Mouse (Mus musculus): ENCODE results near the gene Kcna5.
A peak's percentile ranks its signal among the peaks of the same experiment; 100 is the strongest.

Kcna5 gene

DNA sequence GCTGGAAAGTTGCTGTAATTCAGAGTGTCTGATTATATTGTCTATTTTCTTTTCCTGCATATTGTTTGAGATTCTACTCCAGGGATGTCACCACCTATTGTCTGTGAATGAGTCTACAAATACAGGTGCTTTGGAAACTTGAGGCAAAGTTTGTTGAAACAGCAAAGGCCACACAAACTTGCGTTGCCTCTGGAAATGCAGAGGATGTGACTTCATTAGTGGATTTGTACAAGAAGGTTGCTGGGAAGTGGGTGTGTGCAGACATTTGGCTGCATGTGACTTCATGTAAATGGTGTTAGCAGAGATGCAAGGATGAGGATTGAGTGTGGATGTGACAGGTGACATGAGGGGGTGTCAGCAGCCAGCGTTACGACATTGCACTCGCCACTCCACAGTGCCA, 1.7 kb upstream of the Kcna5 start:
- DNase-seq (ENCODE audit: low spot score in 2 of 2) = no peak

GRCm38 (mm10) chr6:126535911-126536270, 679 bp upstream of the Kcna5 start:
- DNase-seq (ENCODE audit: low spot score in 2 of 2) = no peak

DNA sequence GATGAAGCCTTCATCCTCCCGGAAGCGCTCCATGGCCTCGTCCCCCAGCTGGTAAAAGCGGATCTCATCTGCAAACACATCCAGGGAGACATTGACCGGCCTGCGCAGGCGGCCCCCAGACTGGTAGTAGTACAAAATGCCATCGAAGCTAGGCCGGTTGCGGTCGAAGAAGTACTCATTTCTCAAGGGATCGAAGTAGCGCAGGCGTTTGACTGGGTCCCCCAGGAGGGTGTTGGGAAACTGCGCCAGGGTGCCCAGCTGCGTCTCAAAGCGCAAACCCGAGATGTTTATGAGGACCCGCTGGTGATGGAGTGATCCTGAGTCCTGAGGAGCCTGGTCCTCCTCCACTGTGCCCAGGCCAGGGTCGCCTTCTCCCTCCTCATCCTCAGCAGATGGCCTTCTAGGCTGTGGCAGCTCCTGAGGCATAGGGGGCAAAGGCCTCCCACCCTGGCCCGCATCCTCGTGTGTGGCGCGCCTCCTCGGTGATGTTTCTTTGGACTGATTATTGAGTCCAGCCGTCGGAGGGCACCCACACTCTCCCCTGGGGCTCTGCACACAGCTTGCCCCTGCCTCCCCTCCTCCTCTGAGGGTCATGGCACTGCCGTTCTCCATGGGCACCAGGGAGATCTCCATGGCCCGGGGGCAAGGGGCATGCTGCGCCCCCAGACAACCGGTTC, 543 bp downstream of the Kcna5 start:
- DNase-seq (ENCODE audit: low spot score in 2 of 2) = no peak

GRCm38 (mm10) chr6:126531306-126531705, 3.9 kb downstream of the Kcna5 start:
- DNase-seq (ENCODE audit: low spot score in 2 of 2) = no peak

DNA sequence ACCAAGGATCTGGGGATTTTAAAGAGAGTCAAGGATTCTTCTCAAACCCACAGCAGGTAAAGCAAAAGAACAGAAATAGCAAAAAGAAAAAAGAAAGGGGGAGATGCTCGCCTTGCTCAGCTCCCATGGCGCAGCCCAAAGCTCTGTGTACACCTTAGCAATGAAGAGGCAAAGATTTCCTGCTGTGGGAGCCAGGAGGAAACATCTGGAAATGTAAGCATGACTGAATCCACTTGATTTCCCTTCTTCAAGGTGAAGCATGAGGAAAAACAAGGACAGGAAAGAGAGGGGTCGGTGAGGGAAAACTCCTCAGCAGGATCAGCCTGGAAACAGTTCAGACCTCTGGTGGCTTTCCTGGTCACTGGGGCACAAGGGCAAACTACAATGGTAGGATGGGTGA, 5.2 kb downstream of the Kcna5 start:
- no peak for DNase-seq (ENCODE audit: low spot score in 2 of 2)

- no peak for DNase-seq (ENCODE audit: low spot score in 2 of 2)
These were observed 20.5 kb downstream of the Kcna5 start for GRCm38 (mm10) chr6:126514720-126515119.

DNA sequence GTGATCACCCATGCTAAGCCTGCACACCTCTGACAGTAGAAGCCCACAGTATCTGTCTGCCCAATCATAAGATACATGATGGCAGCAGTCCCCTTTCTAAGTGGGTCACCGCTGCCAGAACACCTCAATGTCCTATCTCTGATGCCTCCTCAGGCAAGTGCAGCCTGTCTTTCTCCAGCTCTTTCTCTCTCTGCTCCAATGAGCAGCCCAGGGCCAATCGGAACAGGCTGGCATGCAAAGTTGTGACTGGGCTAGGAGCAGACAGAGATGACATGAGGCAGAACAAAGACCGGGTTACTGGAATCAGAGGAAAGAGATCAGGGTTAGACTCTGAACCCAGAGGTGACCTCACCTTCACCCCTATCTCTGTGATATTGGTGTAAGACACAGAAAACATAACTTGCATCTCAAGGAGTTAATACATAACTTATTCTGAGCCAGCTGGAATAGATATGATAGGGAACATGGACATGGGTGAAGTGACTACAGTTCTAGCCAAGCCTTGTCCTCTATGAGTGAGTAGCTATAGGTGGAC, 21.4 kb downstream of the Kcna5 start:
- no peak for DNase-seq (ENCODE audit: low spot score in 2 of 2)

GRCm38 (mm10) chr6:126513154-126513553, 22.1 kb downstream of the Kcna5 start:
- no peak for DNase-seq (ENCODE audit: low spot score in 2 of 2)

DNA sequence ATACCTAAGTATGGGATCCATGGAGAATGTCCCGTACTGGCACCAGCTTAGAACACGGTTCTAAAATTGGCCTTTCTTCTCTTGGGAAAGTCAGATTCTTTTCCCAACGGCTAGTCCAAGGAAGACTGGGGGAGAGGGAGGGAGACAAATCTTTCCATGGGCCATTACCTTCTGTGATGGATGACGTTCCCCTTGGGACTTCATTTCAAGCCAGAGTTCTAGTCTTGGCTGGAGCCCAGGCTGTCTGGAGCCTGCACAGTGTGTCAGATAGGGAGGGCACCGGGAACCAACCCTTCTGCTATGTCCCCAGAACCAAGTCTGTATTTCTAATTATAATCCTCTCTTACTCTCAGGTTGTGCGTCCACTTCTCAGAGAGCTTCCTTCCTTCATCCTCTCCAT, 26.5 kb downstream of the Kcna5 start:
- no peak for DNase-seq (ENCODE audit: low spot score in 2 of 2)

- no peak for DNase-seq (ENCODE audit: low spot score in 2 of 2)
These were observed 31.3 kb downstream of the Kcna5 start for GRCm38 (mm10) chr6:126503920-126504319.

- no peak for DNase-seq (ENCODE audit: low spot score in 2 of 2)
These were observed 32.4 kb downstream of the Kcna5 start for GRCm38 (mm10) chr6:126502691-126503301.

- DNase-seq (ENCODE audit: low spot score in 2 of 2) = no peak
These were observed 34.2 kb downstream of the Kcna5 start for GRCm38 (mm10) chr6:126500985-126501384.

- peak; percentile 45 to 80 for DNase-seq (ENCODE audit: low spot score in 2 of 2)
These were observed 35.1 kb downstream of the Kcna5 start for GRCm38 (mm10) chr6:126500088-126500487.

GRCm38 (mm10) chr6:126497878-126498277, 37.3 kb downstream of the Kcna5 start:
- no peak for DNase-seq (ENCODE audit: low spot score in 2 of 2)

GRCm38 (mm10) chr6:126497173-126497839, 37.9 kb downstream of the Kcna5 start:
- no peak for DNase-seq (ENCODE audit: low spot score in 2 of 2)

GRCm38 (mm10) chr6:126487136-126487535, 48.1 kb downstream of the Kcna5 start:
- no peak for DNase-seq (ENCODE audit: low spot score in 2 of 2)

GRCm38 (mm10) chr6:126484887-126485286, 50.3 kb downstream of the Kcna5 start:
- no peak for DNase-seq (ENCODE audit: low spot score in 2 of 2)

GRCm38 (mm10) chr6:126483264-126483867, 51.8 kb downstream of the Kcna5 start:
- DNase-seq (ENCODE audit: low spot score in 2 of 2) = no peak

All from spleen, postnatal 4 days (tissue).